Mouse (Mus musculus) lung, adult 2 months (tissue): ENCODE results near the gene Kcnb1. TPM values are rescaled to one million over a fixed set of nuclear protein-coding genes. Genes with fewer than 3 reads are reported as not detected.
"Not testable (repeated sequence)": the region's sequence is repeated elsewhere in the genome, so short reads cannot be mapped to it uniquely, and the experiment has no call there.

Source experiments
- DNase-seq: peaks from one replicate; pipeline ENCODE4 v3.0.0; 2022
- H3K4me1 ChIP-seq: fragments of 200-500 bp; 2 replicates; pipeline ENCODE4 v1.6.1; 2011; ENCODE audit warnings: low read length; ENCODE audit not compliant: control insufficient read depth, insufficient read depth
- H3K4me3 ChIP-seq: fragments of 200-500 bp; replicated peaks from 2 replicates; pipeline ENCODE3; 2011; ENCODE audit warnings: low read depth, mild to moderate bottlenecking, control low read depth, low read length; ENCODE audit errors: extremely low read depth
- CTCF ChIP-seq: fragments of 200-500 bp; IDR thresholded peaks from 2 replicates; pipeline ENCODE4 v1.5.1; 2011; ENCODE audit warnings: mild to moderate bottlenecking, low read length, control low read depth; ENCODE audit not compliant: insufficient read depth
- POLR2A ChIP-seq: fragments of 200-500 bp; IDR thresholded peaks from 2 replicates; pipeline ENCODE4 v1.6.1; 2011; ENCODE audit warnings: low read depth, mild to moderate bottlenecking, control low read depth, low read length, borderline replicate concordance; ENCODE audit errors: extremely low read depth
- WGBS: fragments of 180-500 bp; shearing (Covaris S2); methylation state at CpG from one replicate; pipeline ENCODE4 v1.1.7; 2018; 5-methylcytosine and 5-hydroxymethylcytosine counted together
- polyA plus RNA-seq: library from polyadenylated mRNA; depleted of rRNA; stranded (reverse); fragments of >200 nt; gene quantifications from 2 replicates; pipeline ENCODE4 v1.2.3, GENCODE M21; 2012

The Kcnb1 gene
- polyA plus RNA-seq, 1 experiment, result 5.1 TPM

GRCm38 (mm10) chr2:167209900-167210299 is 19.9 kb upstream of the Kcnb1 start:
- TF ChIP-seq CTCF, result no peak
- no peak for TF ChIP-seq POLR2A
- 50% methylated on average over 9 of the region's 9 CpGs for WGBS
- no peak for DNase-seq
- Histone ChIP-seq H3K4me3 (no peak overlapping the region), H3K4me1 (peaks cover 15% of the 10 kb centered on the region)

DNA sequence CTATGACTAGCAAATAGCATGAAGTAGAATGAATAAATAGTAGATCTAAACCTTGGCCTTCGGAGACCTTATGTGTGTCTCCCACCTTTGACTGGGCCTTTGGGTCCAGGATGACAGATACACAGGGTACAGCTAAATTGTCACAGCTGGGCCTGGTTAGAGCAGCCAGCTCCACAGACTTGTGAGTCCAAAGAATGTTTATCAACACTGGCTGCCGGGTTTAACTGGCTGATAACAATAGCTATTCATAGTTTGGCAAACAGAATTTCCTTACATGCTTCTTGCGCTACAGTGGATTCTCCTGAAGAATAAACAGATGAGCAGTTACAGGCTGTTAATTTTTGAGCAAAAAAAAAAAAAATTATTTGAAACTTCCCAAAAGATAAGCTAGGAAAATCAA is 19.0 kb upstream of the Kcnb1 start:
- WGBS, result 26% methylated on average over 3 of the region's 3 CpGs
- TF ChIP-seq CTCF (no peak), POLR2A (no peak)
- Histone ChIP-seq H3K4me1 (peaks cover 15% of the 10 kb centered on the region), H3K4me3 (no peak overlapping the region)
- DNase-seq, result no peak

- Histone ChIP-seq H3K4me1 (peaks cover 15% of the 10 kb centered on the region), H3K4me3 (no peak overlapping the region)
- TF ChIP-seq CTCF, result no peak
- TF ChIP-seq POLR2A, result no peak
- 82% methylated on average over 18 of the region's 18 CpGs for WGBS
- no peak for DNase-seq
These were observed 16.1 kb upstream of the Kcnb1 start for GRCm38 (mm10) chr2:167205918-167206629.

DNA sequence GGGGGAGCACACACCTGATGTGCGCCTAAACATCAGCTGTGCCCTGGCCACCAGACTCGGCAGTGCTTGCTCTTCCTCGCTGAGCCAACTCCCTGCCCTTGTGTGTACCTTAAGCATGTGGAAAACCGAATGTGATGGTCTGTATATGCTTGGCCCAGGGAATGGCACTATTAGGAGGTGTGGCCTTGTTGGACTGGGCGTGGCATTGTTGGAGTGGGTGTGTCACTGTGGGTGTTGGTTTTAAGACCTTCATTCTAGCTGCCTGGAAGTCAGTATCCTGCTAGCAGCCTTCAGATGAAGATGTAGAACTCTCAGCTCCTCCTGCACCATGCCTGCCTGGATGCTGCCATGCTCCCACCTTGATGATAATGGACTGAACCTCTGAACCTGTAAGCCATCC is 14.7 kb upstream of the Kcnb1 start:
- peaks cover 11% of the 10 kb centered on the region for H3K4me1 ChIP-seq
- DNase-seq, H3K4me3 ChIP-seq: not testable (repeated sequence)
- 75% methylated on average over 5 of the region's 5 CpGs for WGBS

DNA sequence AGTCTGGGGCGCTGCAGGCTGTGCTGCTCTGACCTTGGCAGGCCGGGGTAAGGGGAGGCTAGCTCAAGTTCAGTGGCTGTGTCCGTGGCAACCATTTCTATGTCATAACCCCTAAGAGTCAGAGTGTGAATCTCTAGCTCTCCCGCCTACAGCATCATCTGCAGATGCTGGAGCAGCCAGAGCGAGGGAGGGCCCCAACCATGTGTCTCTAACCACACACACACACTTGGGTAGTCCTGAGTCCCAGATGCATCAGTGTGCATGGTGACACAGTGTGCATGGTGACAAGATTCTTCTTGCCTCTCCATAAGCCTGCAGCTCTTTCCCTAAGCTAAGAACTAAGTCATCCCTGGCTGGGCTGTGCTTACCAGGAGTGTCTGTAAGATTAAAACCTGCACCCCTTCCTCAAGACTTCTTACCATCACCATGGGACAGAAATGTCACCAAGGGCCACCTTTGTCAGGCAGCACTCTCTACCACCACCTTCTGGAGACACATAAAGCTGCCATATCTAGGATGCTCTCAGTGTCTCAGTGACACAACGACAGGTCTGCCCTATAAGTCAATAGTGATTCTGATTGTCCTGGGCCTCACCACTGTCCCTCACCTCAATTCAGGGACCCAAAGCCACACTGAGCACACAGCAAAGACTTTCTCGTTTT is 13.7 kb upstream of the Kcnb1 start:
- DNase-seq, result no peak
- WGBS, result 72% methylated on average over 7 of the region's 7 CpGs
- H3K4me1 ChIP-seq, result peaks cover 5% of the 10 kb centered on the region
- TF ChIP-seq CTCF, result peak; percentile 16; the same call in 1 of the 2 replicates
- no peak for TF ChIP-seq POLR2A
- no peak overlapping the region for H3K4me3 ChIP-seq

GRCm38 (mm10) chr2:167201463-167202291 is 11.7 kb upstream of the Kcnb1 start:
- WGBS, result 51% methylated on average over 16 of the region's 16 CpGs
- no peak for TF ChIP-seq POLR2A
- no peak for TF ChIP-seq CTCF
- DNase-seq, result no peak

DNA sequence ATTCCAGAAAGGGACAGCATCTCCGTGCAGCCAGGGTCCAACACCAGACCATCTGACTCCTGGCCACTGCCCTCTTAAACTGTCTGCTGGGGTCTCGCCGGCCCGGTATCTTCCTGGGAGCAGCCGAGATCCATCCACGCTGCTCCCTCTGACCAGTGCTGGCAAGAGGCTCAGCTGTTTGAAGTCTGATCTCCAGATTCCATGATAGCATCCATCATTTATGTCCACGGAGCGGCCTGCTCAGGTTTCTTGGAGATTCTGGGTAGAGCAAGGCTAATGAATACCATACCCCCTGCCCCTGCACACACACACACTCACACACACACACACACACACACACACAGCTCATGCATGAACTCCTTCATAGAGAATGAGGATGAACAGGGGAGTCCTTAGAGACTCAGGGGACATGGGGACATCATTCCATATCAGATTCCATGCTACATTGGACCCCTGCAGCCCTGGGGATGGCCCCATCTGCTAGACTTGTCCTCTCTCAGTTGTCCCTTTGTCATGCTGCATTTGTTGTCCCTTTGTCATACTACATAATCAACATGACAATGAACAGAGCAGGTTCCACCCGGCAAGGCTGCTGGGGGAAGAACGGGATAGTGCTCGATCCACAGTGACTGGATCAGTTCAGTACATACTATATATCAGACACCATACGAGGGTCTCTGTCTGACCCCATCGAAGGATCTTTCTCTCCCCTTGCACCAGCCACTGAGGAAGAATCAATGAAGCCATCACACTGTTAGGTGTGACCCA is 8.9 kb upstream of the Kcnb1 start:
- 59% methylated on average over 13 of the region's 13 CpGs for WGBS
- TF ChIP-seq POLR2A (no peak), CTCF (no peak)
- no peak for DNase-seq
- Histone ChIP-seq H3K4me3 (no peak overlapping the region), H3K4me1 (no peaks in the 10 kb centered on the region)

More at GRCm38 (mm10) chr2:167201463-167202291, 11.7 kb upstream of the Kcnb1 start:
- no peaks in the 10 kb centered on the region for H3K4me1 ChIP-seq
- H3K4me3 ChIP-seq, result no peak overlapping the region

DNA sequence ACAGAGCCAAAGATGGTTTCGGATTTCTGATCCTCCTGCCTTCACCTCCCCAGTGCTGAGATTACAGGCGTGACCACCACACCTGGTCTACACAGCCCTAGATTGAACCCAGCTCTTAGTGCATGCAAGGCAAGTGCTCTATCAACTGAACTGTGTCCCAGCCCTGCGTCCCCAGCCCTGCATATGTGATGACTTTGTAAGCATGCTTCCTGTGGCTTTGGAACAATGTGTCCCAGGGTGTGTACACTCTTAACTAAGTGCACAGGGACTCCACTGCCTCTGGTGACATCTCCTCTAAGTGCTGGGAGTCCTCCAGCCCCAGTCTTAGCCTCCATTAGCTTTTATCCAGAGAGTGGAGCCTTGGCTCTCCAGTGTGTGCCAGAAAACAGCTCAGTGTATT is 3.4 kb upstream of the Kcnb1 start:
- TF ChIP-seq CTCF (no peak), POLR2A (no peak)
- DNase-seq, result no peak
- WGBS, result 75% methylated on average over 3 of the region's 3 CpGs
- no peak overlapping the region for H3K4me3 ChIP-seq
- peaks cover 5% of the 10 kb centered on the region; the same call in 1 of the 2 replicates for H3K4me1 ChIP-seq

- TF ChIP-seq POLR2A (no peak), CTCF (no peak)
- Histone ChIP-seq H3K4me3 (peak overlapping the region; percentile 28), H3K4me1 (peaks cover 5% of the 10 kb centered on the region; the same call in 1 of the 2 replicates)
- WGBS, result 4% methylated on average over 73 of the region's 91 CpGs
- DNase-seq, result no peak
These were observed 472 bp downstream of the Kcnb1 start for GRCm38 (mm10) chr2:167189291-167190075.
